Mouse (Mus musculus) CH12.LX (cell line): ENCODE measurements around the gene Pex14. TPM values are rescaled to one million over a fixed set of nuclear protein-coding genes. Genes with fewer than 3 reads are reported as not detected.

Experiments
- DNase-seq: peaks from one replicate; pipeline ENCODE4 v3.0.0-alpha.2; 2013; ENCODE audit errors: extremely low read depth
- H3K27ac ChIP-seq: 2 replicates; pipeline ENCODE4 v1.5.1; 2012; ENCODE audit warnings: low read depth, mild to moderate bottlenecking, control low read depth, moderate library complexity; ENCODE audit not compliant: insufficient read depth
- H3K27me3 ChIP-seq: replicated peaks from 2 replicates; pipeline ENCODE3; 2012; ENCODE audit warnings: inconsistent platforms
- H3K36me3 ChIP-seq, 2 experiments: replicated peaks in 1 of 2; 2 replicates each; pipeline versions ENCODE3 to v1.6.1; 2012; ENCODE audit warnings: inconsistent platforms in 1 of 2, low read length in 1 of 2, mild to moderate bottlenecking in 1 of 2, mixed read lengths in 1 of 2, moderate library complexity in 1 of 2; ENCODE audit not compliant: control insufficient read depth in 1 of 2, insufficient read depth in 1 of 2
- H3K4me1 ChIP-seq, 2 experiments: 2 replicates each; pipeline ENCODE4 v1.6.1; 2012; ENCODE audit warnings: inconsistent platforms in 1 of 2, moderate library complexity in 1 of 2; ENCODE audit not compliant: insufficient read depth in 2 of 2, control insufficient read depth in 1 of 2
- H3K4me2 ChIP-seq: 2 replicates; pipeline ENCODE4 v1.6.1; 2012; ENCODE audit warnings: low read depth, mild to moderate bottlenecking, control low read depth; ENCODE audit not compliant: poor library complexity, insufficient read depth, severe bottlenecking
- H3K4me3 ChIP-seq, 3 experiments: fragments of 150-350 bp in 1 of 3; sonication (generic) in 1 of 3; replicated peaks in 1 of 3; 2 replicates each; pipeline versions ENCODE3 to v1.5.1; 2011 to 2012; ENCODE audit warnings: low read depth in 2 of 3, low read length in 2 of 3, mild to moderate bottlenecking in 2 of 3, moderate library complexity in 2 of 3, control low read depth in 1 of 3, improper control_type of control experiment in 1 of 3, inconsistent platforms in 1 of 3, mixed read lengths in 1 of 3; ENCODE audit not compliant: poor library complexity in 1 of 3
- H3K79me2 ChIP-seq: replicated peaks from 2 replicates; pipeline ENCODE4 v1.6.1; 2012; ENCODE audit warnings: mild to moderate bottlenecking, moderate library complexity; ENCODE audit not compliant: control insufficient read depth, poor library complexity, insufficient read depth, severe bottlenecking; ENCODE audit errors: extremely low read depth
- H3K9ac ChIP-seq: 2 replicates; pipeline ENCODE4 v1.6.1; 2012; ENCODE audit warnings: low read depth, mild to moderate bottlenecking, control low read depth, moderate library complexity; ENCODE audit not compliant: insufficient read depth
- H3K9me3 ChIP-seq: replicated peaks from 2 replicates; pipeline ENCODE3; 2012; ENCODE audit warnings: low read length, inconsistent platforms, mixed read lengths
- BHLHE40 ChIP-seq: IDR thresholded peaks from 2 replicates; pipeline ENCODE4 v1.6.1; 2011; ENCODE audit warnings: mild to moderate bottlenecking, low read depth, low read length, improper control_type of control experiment
- CTCF ChIP-seq, 2 experiments: IDR thresholded peaks in 1 of 2; conservative IDR thresholded peaks in 1 of 2; 2 replicates each; pipeline ENCODE4 v1.5.1; 2011 to 2012; ENCODE audit warnings: low read depth in 2 of 2, low read length in 2 of 2, improper control_type of control experiment in 1 of 2, inconsistent platforms in 1 of 2, mild to moderate bottlenecking in 1 of 2, moderate library complexity in 1 of 2
- ELF1 ChIP-seq: IDR thresholded peaks from 2 replicates; pipeline ENCODE4 v1.6.1; 2014; ENCODE audit warnings: low read depth, mild to moderate bottlenecking, inconsistent platforms, low read length, improper control_type of control experiment
- EP300 ChIP-seq: IDR thresholded peaks from 2 replicates; pipeline ENCODE4 v1.6.1; 2011; ENCODE audit warnings: low read length, improper control_type of control experiment
- ETS1 ChIP-seq: conservative IDR thresholded peaks from 2 replicates; pipeline ENCODE4 v1.6.1; 2012; ENCODE audit warnings: low read depth, mild to moderate bottlenecking, inconsistent platforms, low read length, improper control_type of control experiment, moderate library complexity
- JUN ChIP-seq: IDR thresholded peaks from 2 replicates; pipeline ENCODE4 v1.6.1; 2011; ENCODE audit warnings: low read depth, mild to moderate bottlenecking, low read length, improper control_type of control experiment, moderate library complexity; ENCODE audit not compliant: insufficient read depth
- MAX ChIP-seq: IDR thresholded peaks from 2 replicates; pipeline ENCODE4 v1.6.1; 2011; ENCODE audit warnings: low read length, improper control_type of control experiment
- MAZ ChIP-seq: IDR thresholded peaks from 2 replicates; pipeline ENCODE4 v1.6.1; 2012; ENCODE audit warnings: low read depth, mild to moderate bottlenecking, inconsistent platforms, low read length, improper control_type of control experiment, moderate library complexity
- MEF2A ChIP-seq: IDR thresholded peaks from 2 replicates; pipeline ENCODE4 v1.6.1; 2014; ENCODE audit warnings: low read depth, mild to moderate bottlenecking, inconsistent platforms, low read length, improper control_type of control experiment, borderline replicate concordance
- MXI1 ChIP-seq: IDR thresholded peaks from 2 replicates; pipeline ENCODE4 v1.6.1; 2011; ENCODE audit warnings: mild to moderate bottlenecking, low read depth, low read length, improper control_type of control experiment
- PAX5 ChIP-seq: IDR thresholded peaks from 2 replicates; pipeline ENCODE4 v1.6.1; 2012; ENCODE audit warnings: low read length, inconsistent platforms, mixed read lengths
- POLR2AphosphoS2 ChIP-seq: IDR thresholded peaks from 2 replicates; pipeline ENCODE4 v1.6.1; 2011; ENCODE audit warnings: low read depth, low read length, improper control_type of control experiment
- SIN3A ChIP-seq: IDR thresholded peaks from 2 replicates; pipeline ENCODE4 v1.6.1; 2012; ENCODE audit warnings: low read length, improper control_type of control experiment, inconsistent platforms
- SMC3 ChIP-seq: IDR thresholded peaks from 2 replicates; pipeline ENCODE4 v1.6.1; 2011; ENCODE audit warnings: low read depth, low read length, improper control_type of control experiment
- TBP ChIP-seq: conservative IDR thresholded peaks from 2 replicates; pipeline ENCODE4 v1.6.1; 2011; ENCODE audit warnings: low read depth, low read length, improper control_type of control experiment
- TCF12 ChIP-seq: IDR thresholded peaks from 2 replicates; pipeline ENCODE4 v1.6.1; 2014; ENCODE audit warnings: low read depth, mild to moderate bottlenecking, inconsistent platforms, low read length, improper control_type of control experiment
- USF1 ChIP-seq: IDR thresholded peaks from 2 replicates; pipeline ENCODE4 v1.6.1; 2014; ENCODE audit warnings: low read depth, mild to moderate bottlenecking, inconsistent platforms, low read length, improper control_type of control experiment
- ZC3H11A ChIP-seq: IDR thresholded peaks from 2 replicates; pipeline ENCODE4 v1.6.1; 2012; ENCODE audit warnings: low read depth, mild to moderate bottlenecking, inconsistent platforms, low read length, improper control_type of control experiment
- ZMIZ1 ChIP-seq: IDR thresholded peaks from 2 replicates; pipeline ENCODE4 v1.6.1; 2012; ENCODE audit warnings: low read depth, mild to moderate bottlenecking, inconsistent platforms, low read length, improper control_type of control experiment
- dilution Hi-C: fragments of 300-500 bp; cut with MboI; formaldehyde crosslinking; loops from 2 replicates; pipeline ENCODE4 v1.14.3; 2020; ENCODE audit warnings: low sequenced_read_pairs; ENCODE audit not compliant: extremely low pct_unique_long_range_greater_than_20kb, extremely low pct_ligation_motif_present
- in situ Hi-C: fragments of 300-500 bp; cut with MboI; formaldehyde crosslinking; loops from 3 replicates; pipeline ENCODE4 v1.14.3; 2019; ENCODE audit warnings: low sequenced_read_pairs, low pct_ligation_motif_present, low pct_unique_long_range_greater_than_20kb, mixed read lengths
- polyA plus RNA-seq: library from polyadenylated mRNA; unstranded; fragments of >175 nt; gene quantifications from 2 replicates; pipeline ENCODE4 v1.2.1, GENCODE M21; 2012; ENCODE audit warnings: low read depth; ENCODE audit not compliant: insufficient read length
- total RNA-seq, 2 experiments: library from RNA; depleted of rRNA; stranded (reverse); fragments of 300-350 nt in 1 of 2; fragments of >200 nt in 1 of 2; gene quantifications; 2 replicates each; pipeline ENCODE4 v1.2.3; 2012 to 2014

Gene Pex14
- total and polyA plus RNA-seq, 3 experiments: 48.5 to 67.7 (median 63.6) TPM

DNA sequence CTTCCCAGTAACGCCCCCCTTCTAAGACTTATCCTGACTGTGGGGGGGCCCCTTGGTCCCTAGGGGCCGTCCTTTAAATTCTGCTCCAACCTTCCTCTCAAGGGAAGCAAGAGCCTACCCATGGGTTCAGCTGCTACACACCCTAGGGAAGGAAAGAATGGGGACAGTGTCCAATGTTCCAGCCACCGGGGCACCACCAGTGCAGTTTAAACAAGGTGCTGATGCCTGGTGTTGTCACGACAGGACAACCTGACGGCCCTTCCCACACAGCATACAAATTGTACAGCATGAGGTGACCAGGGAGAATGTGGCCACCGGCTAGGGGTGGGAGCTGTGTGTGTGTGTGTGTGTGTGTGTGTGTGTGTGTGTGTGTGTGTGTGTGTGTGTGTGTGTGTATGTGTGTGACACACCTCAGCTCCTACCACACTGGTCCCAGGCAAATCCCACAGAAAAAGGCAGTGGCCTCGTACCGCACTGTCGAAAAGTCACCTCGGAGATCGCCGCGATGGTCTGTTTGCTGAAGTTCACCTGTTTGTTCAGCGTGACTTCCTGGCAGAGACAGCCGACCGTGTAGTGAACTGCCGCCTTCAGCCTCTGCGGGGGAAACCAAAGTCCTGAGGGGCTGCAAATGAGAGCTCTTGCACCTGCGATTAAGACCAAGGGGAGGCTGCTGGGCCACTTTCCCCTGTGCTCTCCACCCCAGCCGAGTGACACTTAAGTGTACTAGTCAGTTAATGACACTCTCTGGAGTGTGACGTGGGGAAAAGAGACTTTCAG lies 32.3 kb upstream of the Pex14 start:
- in situ Hi-C loops (no loop called here), dilution Hi-C loops (no loop called here)
- Histone ChIP-seq H3K9me3 (no peaks in the 10 kb centered on the region), H3K4me3 (peak overlapping the region in 2 of 3 experiments; percentile 30 to 34), H3K4me1 (peaks cover 9 to 62% of the 10 kb centered on the region in 2 experiments), H3K27me3 (no peaks in the 10 kb centered on the region), H3K9ac (no peak overlapping the region), H3K36me3 (peaks cover 15 to 48% of the 10 kb centered on the region in 2 experiments), H3K79me2 (0 out of 2 replicates have a peak, but pooled peaks cover 5% of the 10 kb centered on the region), H3K27ac (peak overlapping the region; percentile 90)
- peak; percentile 78 for DNase-seq
- TF ChIP-seq SMC3 (no peak), ZC3H11A (no peak), ETS1 (peak; percentile 49), POLR2AphosphoS2 (no peak), EP300 (peak; percentile 34; the same call in 1 of the 2 replicates), MXI1 (0 out of 2 replicates have a peak, but pooled peaks have one; percentile 12), ELF1 (no peak), TBP (0 out of 2 replicates have a peak, but pooled peaks have one; percentile 37), USF1 (no peak), ZMIZ1 (no peak), TCF12 (peak; percentile 69), PAX5 (no peak), CTCF (conservative IDR thresholded peaks at IDR 0.05 in 1 of 2, IDR thresholded peaks at IDR 0.05 in 1 of 2; ENCODE audit: low read depth in 2 of 2, low read length in 2 of 2) (no peak), SIN3A (no peak), JUN (no peak), MAZ (no peak), MAX (peak; percentile 21; the same call in 1 of the 2 replicates), MEF2A (0 out of 2 replicates have a peak, but pooled peaks have one; percentile 2), BHLHE40 (peak; percentile 70)
- TF ChIP-seq, all 38 proteins: peak for 8
- H3K4me2 ChIP-seq: peak overlapping the region; percentile 44; the same call in 1 of the 2 replicates
